Mouse (Mus musculus) thymus, postnatal 10 days (tissue): ENCODE measurements at regions not wholly inside any gene's neighbourhood (a gene's known extent, or its start where the extent isn't known, plus 50 kb on each side); places are given as distances from the start of the nearest gene placed in this dataset.

Experiments used
- DNase-seq, 2 experiments: peaks; one replicate each; pipeline ENCODE4 v3.0.0; 2021; ENCODE audit warnings: low spot score in 2 of 2

DNA sequence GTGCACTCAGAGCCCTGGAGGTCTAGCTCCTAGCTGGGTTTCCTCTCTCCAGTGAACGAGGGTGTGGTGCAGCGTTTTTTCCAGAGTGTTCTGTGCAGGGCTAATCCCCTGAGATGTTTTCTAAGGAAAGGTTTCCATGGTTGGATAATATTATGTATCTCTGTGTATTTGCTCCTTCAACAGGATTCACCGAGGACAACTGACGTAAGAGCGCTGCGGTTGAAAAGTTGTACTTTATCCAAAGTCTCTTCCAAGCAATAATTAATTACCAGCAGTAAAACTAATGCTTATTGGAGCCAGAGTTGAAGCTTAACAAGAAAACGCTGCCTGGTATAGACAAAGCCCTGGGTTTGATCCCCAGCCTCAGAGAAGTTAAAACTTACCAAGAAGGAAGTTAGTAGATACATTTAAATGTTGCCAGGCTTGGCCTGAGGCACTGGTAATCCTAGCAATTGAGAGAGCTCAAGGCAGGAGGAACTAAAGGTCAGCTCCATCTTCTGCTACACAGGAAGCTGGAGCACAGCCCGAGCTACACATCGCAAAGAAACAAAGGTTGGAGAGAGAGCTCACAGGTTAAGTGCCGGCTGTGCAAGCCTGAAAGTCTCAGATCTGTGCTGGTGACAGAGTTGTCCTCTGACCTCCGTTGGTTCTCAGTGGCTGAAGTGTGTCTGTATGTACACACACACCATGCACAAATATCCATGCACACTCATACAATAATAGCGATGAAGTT lies 51.2 kb upstream of the Rap1b start:
- no peak for DNase-seq

DNA sequence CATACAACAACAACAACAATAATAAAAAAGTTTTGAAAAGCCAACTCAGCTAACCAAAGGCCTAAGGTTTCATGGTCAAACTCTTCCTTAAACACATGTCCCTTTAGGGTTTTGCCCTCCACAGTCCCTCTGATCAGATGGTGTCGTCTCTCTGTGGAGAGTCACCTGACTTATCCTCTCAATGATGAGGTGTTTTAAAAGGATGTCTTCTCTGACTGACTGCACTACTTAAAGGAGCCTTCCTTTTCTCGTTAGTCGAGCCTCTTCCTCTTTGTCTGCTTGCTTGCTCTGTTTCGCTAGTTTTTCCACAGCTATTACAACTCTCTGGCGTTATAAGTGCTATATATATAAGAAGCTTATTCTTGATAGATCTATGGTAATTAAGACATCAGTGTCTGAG lies 51.9 kb upstream of the Rap1b start:
- no peak for DNase-seq

DNA sequence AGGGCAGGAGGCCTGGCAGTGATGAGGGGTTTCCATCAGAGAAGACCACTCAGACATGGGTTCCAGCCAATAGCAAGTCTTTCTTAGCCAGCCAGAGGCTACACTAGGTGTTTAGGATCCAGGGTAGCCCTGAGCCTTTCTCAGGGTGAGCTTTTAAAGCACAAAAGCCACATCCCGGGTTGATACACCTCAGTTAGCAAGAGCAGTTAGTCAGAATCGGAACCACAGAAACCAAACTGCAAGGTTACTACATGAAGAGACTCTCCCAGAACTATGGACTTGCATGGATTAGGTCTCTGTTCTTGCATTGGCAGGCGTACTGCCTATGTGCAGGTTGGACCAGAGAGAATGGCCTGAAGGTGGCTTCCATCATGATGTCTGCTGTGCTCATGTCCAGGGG lies 52.6 kb upstream of the Rap1b start:
- DNase-seq = no peak

DNA sequence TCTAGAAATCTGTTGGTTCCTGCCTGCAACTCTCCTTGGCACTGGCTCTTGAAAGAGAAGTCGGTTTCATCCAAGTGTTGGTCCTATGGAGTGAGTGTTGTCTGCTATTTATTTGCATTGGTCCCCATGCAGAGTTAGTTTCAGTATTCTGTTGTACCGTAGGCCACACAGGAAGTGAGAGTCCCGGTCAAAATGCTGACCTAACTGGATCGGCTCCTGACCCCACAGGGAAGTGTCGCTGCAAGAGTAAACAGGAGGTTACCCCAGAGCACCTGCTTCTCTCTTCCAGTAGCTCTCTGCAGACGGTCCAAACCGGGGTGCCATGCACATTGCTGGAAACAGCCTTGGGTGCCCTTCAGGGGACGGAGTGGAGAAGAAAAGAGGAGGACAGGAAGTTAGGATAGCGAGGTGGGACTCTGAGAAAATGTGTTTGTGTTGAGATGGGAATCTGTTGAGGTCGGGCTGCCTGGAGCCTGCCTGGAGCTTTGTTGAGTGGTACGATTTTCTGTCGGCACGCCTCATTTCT lies 53.6 kb upstream of the Rap1b start:
- DNase-seq = no peak

DNA sequence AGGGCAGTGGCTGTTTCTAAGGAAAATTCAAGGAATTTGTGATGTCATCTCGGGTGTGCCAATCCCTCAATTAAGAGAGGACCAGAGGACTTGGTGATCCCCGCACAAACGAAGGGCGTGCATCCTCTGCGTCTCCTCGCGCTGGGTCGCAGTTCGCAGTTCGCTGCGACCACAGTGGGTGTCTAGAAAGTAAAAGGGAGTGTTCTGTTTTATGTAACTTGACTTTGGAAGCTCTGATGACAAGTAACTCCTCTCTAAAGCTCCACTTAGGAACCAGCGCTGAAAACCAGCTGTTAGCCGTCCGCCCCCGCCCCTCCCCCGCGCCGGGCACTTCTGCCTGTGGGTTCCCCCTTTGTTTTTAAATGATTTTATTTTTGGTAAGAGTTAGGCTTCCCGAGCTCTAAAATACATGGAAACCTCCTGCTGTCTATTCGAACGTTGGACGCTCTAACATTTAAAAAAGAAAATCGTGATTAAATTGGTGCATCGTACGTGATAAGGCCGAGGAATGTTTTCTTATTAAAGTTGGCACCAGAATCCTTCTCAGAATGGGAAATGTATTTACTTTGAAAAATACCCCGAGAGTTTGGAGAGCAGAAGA lies 59.9 kb upstream of the Rap1b start:
- DNase-seq = no peak

DNA sequence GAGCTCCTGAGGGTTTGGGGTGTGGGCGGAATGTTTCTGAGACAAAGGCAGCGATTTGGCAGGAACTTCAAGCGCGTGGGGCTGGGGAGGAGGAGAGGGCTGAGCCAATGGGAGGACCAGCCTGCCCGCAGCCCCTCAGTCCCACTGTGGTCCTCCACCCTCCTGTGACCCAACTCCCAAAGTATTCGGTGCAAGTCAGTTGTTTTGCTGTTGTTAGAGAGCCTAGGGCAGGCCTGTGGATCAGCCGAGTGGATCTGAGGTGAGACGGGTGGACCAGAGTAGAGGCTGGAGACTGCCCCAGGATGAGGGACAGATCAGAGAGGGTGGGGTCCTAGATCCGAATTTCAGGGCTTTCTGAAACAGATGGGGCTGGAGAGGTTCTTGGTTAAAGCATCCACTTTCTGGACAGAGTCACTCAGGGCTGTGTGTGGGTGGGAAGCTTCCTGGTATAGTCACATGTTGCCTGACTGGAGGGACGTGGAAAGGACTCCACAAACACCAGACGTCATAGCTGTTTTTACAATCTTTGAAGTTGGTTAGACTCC lies 60.5 kb upstream of the Rap1b start:
- no peak for DNase-seq

DNA sequence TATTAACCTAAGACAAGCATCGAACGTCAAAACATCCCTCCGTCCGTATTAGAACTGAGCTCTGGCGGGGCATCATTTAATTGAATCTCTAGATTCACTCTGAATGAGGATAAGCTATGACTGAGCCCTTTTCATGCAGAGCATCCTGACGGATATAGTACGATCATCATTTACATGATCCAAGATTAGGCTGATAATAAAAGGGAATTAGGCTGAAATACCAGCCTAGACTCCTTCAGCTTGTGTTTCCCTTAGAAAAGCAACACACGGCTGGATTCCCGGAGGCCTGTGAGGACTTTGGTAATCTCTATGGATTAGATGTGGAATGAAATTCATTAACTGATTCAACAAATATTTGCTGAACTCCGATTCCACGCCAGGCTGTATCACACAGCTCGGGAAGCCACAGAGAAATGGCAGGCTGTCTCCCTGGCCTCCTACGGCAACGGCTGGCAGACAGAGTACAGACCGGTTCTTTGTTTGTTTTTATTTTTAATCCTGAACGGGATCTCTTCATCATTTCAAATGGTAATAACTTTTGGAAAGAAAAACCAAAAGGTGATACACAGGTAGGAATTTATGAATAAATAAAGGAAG lies 62.3 kb upstream of the Rap1b start:
- no peak for DNase-seq

DNA sequence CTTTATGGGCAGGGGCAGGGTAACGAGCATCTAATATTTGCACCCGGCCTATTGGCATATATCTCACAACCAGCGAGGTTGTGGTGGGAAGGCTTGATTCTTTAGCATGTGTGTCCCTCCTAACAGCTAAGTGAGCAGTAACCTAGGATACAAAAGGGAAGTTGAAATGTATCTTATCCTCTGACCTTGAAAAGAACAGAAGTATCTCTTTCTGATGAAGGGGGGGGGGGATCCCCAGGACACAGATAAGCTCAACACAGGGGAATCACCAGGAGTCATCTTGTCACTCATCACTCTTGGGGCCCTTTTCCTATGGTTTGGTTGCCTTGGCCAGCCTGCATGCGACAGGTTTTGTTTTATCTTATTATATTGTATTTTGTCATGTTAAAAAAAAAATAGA lies 63.3 kb upstream of the Rap1b start:
- DNase-seq = no peak

DNA sequence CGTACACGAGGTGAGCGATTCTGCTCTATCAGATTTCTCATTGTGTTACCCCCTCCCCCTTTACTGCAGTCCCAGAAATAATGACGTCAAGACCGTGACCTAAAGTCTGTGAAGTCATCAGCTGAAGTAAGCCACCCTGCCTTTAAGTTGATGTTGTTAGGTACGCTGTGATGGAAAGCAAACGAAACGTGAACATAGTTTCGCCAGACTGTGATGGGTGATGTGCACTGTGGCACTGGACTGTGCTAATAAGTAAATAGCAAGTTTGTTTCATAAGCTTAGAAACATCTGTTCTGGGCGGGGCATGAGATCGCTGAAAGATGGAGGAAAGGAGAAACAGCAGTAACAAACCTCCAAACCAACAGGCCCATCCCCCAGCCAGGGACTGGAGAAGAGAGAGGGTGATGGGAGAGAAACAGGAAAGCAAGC lies 64.0 kb upstream of the Rap1b start:
- no peak for DNase-seq

DNA sequence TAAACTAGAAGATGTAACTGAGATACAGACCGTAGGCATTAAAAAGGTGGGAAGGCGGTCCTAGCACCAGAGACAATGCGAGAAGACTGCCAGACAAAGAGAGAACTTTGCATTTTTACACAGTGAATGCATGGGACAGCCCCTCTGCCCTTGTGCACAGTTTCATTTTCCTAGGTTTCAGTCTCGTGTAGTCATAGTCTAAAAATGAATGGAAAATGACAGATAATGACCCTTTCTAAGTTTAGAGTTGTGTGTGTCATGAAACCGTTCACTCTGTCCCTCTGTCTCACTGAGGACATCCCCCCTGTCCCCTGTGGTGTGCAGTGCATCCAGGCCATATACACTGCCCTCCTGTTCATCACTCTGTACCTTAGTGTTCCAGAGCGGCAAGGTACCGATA lies 64.6 kb upstream of the Rap1b start:
- DNase-seq = no peak

DNA sequence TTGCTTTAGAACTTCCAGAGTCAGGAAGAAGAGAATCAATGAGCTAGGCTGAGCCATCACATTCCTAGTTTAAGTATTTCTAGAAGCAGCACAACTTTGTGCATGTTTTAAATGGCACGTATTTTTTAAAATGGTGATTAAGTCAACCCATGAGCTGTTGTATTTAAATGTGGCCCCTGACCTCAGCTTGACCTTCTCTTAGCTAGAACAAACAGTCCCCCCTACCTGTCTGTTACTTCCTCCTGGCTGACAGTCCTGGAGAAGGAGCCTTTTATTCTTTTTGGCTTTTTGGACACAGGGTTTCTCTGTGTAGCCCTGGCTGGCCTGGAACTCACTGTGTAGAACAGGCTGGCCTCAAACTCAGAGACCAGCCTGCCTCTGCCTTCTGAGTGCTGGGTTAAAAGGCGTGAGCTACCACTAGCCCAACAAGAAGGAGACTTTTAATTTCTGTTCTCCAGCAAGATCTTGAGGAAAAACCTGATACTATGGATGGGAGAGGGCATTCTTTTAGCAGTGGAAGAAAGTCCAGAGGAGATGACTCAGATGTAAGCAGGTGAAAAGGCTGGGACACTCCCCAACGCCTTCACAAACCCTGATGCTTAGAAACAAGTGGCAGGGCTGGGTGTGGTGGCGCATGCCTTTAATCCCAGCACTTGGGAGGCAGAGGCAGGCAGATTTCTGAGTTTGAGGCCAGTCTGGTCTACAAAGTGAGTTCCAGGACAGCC lies 69.3 kb upstream of the Rap1b start:
- no peak for DNase-seq

DNA sequence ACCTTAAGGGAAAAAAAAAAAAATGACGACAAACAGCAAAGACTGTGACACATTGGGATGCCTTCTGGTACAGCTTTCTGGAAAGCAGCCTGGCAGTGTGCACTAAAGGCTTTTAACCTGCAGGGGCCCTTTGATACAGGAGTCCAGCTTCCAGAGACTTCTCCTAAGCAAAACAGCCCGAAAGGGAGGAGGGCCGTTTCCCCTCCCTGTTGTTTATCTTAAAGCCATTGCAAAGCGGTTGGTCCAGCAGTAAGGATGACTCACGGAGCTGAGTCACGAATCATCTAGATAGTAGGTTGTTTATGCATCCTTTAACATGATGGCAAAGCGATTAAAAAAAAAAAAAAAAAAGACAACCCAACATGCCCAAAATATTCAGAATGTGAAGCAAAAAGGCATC lies 70.4 kb upstream of the Rap1b start:
- DNase-seq = no peak

DNA sequence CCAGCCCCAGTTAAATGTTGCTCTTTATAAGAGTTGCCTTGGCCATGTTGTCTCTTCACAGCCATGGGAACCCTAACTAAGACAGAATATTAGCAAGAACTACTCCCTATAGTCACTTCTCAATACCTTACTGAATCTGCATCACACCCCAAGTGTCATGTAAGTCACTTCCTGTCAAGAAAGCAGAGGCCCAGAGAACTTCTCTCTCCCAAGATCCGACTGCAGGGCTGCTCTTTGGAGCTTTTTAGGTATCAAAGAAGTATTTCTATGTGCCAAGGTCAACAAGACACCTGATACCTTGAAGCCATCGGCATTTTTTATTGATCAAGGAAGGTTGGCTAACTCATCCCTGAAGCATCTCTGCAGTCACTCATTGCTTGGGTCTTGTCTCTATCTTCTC lies 72.0 kb upstream of the Rap1b start:
- DNase-seq = peak in 1 of 2 experiments; percentile 16

DNA sequence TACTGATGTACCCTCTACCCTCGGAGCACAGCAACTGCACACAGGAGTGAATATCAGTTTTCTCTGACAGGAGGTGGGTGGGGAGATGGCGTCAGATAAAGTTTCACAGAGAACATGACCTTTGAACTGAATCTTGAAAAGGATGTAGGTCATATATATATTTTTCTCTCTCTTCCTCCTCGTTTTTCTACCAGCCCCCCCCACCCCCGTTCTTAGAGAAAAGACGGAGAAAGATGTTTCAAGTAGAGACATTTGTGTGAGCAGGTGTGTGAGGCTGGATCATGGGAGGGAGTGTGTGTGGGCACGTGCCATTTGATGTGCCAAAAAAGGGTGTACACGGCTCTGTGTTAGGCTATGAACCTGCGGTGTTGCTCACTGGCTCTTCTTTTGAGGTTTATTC lies 72.8 kb upstream of the Rap1b start:
- DNase-seq = peak; percentile 69 to 80

DNA sequence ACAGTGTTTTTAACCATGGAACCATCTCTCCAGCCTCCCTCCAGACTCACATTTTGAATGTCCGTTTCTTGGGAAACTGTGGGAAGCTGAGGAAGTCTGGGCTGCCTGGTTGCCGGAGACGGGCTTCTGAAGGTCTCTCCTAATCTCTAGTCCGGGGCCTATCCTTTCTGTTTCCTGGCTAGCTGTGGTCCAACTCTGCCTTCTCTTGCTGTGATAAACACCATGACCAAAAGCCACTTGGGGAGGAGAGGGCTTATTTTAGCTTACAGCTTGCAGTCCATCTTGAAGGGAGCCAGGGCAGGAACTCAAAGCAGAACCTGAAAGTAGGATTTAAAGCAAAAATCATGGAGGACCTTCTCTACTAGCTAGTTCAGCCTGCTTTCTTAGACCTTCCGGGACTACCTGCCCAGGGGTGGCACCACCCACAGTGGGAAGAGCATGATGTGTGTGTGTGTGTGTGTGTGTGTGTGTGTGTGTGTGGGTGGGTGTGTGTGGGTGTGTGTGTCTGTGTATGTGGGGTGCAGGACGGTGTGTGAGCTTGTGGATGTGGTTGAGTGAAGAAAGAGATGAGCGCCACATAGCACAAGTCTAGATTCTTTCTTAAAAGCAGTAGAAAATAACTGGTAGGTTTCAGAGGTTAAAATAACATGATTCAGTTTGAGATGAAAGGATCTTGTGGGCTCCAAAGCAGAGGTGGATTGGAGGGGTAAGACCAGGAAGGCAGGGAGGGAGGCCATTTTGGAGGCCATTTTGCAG lies 73.5 kb upstream of the Rap1b start:
- DNase-seq = peak in 1 of 2 experiments; percentile 27

DNA sequence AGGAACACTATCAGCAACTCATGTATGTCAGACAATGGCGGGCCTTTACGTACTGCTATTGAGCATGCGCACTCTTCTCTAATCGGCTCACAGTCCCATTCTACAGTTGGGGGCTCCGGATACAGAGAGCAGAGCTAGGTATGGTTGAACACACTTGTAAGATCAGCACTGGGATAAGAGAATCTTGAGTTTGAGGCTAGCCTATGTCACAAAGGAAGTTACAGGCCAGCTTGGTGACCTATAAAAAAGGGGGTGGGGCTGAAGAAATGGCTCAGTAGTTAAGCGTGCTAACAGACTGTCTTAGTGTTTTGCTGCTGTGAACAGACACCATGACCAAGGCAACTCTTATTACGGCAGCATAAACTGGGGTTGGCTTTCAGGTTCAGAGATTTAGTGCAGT lies 79.4 kb upstream of the Rap1b start:
- DNase-seq = no peak

DNA sequence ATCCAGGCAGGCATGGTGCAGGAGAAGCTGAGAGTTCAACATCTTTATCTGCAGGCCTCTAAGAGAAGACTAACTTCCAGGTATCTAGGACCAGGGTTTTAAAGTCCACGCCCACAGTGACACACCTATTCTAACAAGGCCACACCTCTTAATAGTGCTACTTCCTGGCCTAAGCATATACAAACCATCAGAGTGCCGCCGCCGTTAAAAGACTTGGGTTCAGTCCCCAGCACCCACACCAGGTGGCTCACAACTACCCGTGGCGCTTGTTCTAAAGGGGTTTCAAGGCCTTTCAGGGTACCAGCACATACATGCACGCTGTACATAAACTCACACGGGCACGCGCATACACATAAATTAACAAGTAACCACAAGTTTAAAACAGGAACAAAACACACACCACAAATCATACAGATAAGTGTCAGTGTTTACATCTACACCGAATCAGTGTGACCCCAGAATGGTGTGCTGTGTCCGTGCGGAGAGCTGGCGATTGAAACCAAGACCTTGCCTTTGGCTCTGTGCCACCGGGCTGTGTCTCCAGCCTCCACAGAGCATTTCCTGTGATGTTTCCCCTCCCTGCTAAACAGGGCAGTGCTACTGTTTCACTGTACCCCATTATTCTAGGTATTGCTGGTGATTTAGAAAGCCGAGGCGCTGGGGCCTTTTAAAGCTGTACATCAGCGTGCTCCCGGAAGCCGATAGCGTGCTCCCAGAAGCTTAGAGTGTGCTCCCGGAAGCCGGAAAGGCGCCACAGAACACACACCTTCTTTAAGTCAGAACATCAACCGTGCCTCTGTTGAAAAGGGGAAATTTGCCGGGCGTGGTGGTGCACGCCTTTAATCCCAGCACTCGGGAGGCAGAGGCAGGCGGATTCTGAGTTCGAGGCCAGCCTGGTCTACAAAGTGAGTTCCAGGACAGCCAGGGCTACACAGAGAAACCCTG lies 80.0 kb upstream of the Rap1b start:
- DNase-seq = no peak

DNA sequence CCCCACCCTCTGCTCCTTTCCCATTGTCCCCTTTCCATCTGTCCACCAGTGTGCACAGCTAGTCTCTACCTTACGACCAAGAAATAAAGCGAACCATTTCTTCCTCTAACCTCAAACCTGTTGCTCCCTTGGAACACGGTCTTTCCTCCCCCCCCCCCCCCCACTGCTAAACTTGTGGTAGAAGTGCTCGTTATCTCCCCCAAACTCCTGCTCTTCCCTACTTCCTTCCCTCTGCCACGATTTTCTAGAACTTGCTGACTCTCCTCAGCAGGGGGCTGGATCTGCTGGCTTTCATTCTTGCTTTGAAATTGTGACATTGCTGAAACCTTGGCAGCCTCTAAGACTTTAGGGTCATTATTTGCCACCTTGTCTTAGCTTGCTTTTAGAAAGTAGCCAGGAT lies 83.2 kb upstream of the Rap1b start:
- no peak for DNase-seq

DNA sequence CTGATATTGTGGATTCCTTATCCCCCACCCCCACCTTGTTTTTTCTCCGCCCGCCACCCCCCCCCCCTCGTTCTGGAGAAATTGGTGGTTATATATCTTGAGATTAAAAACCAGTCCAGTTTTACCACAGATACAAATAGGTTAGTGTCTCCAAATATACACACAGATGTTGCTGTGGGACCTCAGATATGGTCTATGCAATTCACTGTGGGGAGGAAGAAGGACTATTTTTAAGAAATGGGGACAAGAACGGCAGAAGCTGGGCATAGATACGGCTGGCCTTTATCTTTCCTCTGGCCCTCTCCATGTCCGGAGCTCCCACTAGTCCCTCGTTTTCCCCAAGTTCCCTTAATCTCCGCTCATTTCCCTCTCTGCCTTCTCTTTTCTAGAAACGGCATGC lies 89.0 kb upstream of the Rap1b start:
- DNase-seq = no peak

DNA sequence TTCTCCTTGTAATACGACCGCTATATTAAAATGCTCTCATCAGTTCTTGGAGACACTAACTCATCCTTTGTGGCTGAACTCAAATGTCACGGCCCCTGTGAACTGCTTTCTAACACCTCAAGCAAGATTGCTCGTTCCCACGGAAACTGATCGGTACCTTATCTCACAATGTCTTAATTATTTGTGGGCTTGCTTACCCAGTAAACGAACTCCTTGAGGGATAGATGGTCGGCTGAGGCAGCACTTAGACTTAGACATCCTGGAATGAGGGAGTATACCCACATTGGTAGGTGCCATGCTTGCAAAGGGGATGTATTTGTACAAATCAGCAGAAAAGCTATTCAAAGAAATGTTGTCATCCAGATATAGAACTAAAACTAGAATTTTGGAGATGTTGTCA lies 92.9 kb upstream of the Rap1b start:
- DNase-seq = no peak
